Mouse (Mus musculus) midbrain, postnatal 0 days (tissue): ENCODE measurements around the gene Icam4. TPM values are rescaled to one million over a fixed set of nuclear protein-coding genes. Genes with fewer than 3 reads are reported as not detected.
A peak's percentile ranks its signal among the peaks of the same experiment; 100 is the strongest.

Source experiments
- ATAC-seq: fragments of 200-750 bp; cut with Nextera tagmentation; 2 replicates; pipeline ENCODE4 v1.8.0; 2017; ENCODE audit warnings: moderate number of reproducible peaks, mild to moderate bottlenecking, moderate TSS enrichment, moderate library complexity; ENCODE audit not compliant: low FRiP score
- DNase-seq: peaks from one replicate; pipeline ENCODE4 v3.0.0-alpha.2; 2015; ENCODE audit warnings: low spot score
- H3K27ac ChIP-seq: fragments of 300-500 bp; sonication (generic); 2 replicates; pipeline ENCODE4 v1.5.1; 2014; ENCODE audit warnings: low read depth, mild to moderate bottlenecking, low read length, mixed read lengths
- H3K27me3 ChIP-seq: fragments of 300-500 bp; sonication (generic); 2 replicates; pipeline ENCODE4 v1.6.1; 2014; ENCODE audit warnings: low read length, control low read depth, mixed read lengths; ENCODE audit not compliant: insufficient read depth
- H3K36me3 ChIP-seq: fragments of 300-500 bp; sonication (generic); 2 replicates; pipeline ENCODE4 v1.6.1; 2014; ENCODE audit warnings: low read length, control low read depth, mixed read lengths; ENCODE audit not compliant: insufficient read depth
- H3K4me1 ChIP-seq: fragments of 300-500 bp; sonication (generic); 2 replicates; pipeline ENCODE4 v1.6.1; 2014; ENCODE audit warnings: mild to moderate bottlenecking, control low read depth, antibody characterized with exemption, low read length, mixed read lengths; ENCODE audit not compliant: insufficient read depth
- H3K4me2 ChIP-seq: fragments of 300-500 bp; sonication (generic); 2 replicates; pipeline ENCODE4 v1.6.1; 2014; ENCODE audit warnings: low read depth, mild to moderate bottlenecking, low read length, mixed read lengths; ENCODE audit not compliant: poor library complexity, severe bottlenecking
- H3K4me3 ChIP-seq: fragments of 300-500 bp; sonication (generic); 2 replicates; pipeline ENCODE4 v1.5.1; 2014; ENCODE audit warnings: low read depth, mild to moderate bottlenecking, low read length, moderate library complexity
- H3K9ac ChIP-seq: fragments of 300-500 bp; sonication (generic); replicated peaks from 2 replicates; pipeline ENCODE4 v1.6.1; 2014; ENCODE audit warnings: mild to moderate bottlenecking, low read length, moderate library complexity, mixed read lengths; ENCODE audit not compliant: poor library complexity, severe bottlenecking
- H3K9me3 ChIP-seq: fragments of 300-500 bp; sonication (generic); 2 replicates; pipeline ENCODE4 v1.6.1; 2016; ENCODE audit warnings: low read length, control low read depth
- CTCF ChIP-seq: IDR thresholded peaks from 2 replicates; pipeline ENCODE4 v1.5.1; 2016; ENCODE audit warnings: antibody characterized with exemption, mild to moderate bottlenecking
- WGBS: fragments of 180-500 bp; shearing (Covaris S2); extraction: QIAGEN DNeasy Blood & Tissue Kit; methylation state at CpG from one replicate; pipeline ENCODE4 v1.1.7; 2014; 5-methylcytosine and 5-hydroxymethylcytosine counted together
- microRNA counts: library from miRNA; unstranded; fragments of <30 nt; microRNA quantifications from one replicate; lab custom pipeline; 2015
- microRNA-seq: library from miRNA; unstranded; fragments of <30 nt; microRNA quantifications from one replicate; pipeline ENCODE4, GENCODE M21; 2016; ENCODE audit warnings: borderline number of aligned reads
- polyA plus RNA-seq: library from polyadenylated mRNA; unstranded; fragments of >200 nt; fragmentation: Nextera tagmentation; extraction: Ambion mirVana; gene quantifications from 2 replicates; pipeline ENCODE4 v1.2.1, GENCODE M21; 2015
- total RNA-seq: library from RNA; depleted of rRNA; stranded (reverse); fragments of >200 nt; gene quantifications from 2 replicates; pipeline ENCODE4 v1.2.3, GENCODE M21; 2014; rRNA removed

Gene Icam4
- total and polyA plus RNA-seq, 2 experiments from 2014 or later: 0.30 TPM; not detected in 1

GRCm38 (mm10) chr9:21072641-21073040, 43.5 kb downstream of the Icam4 start:
- Histone ChIP-seq H3K27me3 (no peaks in the 10 kb centered on the region), H3K27ac (peak overlapping the region; percentile 78; the same call in 1 of the 2 replicates), H3K9ac (peak overlapping the region; percentile 91), H3K4me2 (peak overlapping the region; percentile 92), H3K9me3 (no peaks in the 10 kb centered on the region), H3K4me3 (peak overlapping the region; percentile 90), H3K4me1 (0 out of 2 replicates have a peak, but pooled peaks cover 6% of the 10 kb centered on the region), H3K36me3 (peaks cover 27% of the 10 kb centered on the region)
- peak; percentile 14 for ATAC-seq
- no peak for DNase-seq
- 14% methylated on average over 4 of the region's 4 CpGs for WGBS
- TF ChIP-seq CTCF: no peak

- H3K27me3 ChIP-seq: no peaks in the 10 kb centered on the region
- WGBS: 3% methylated on average over 50 of the region's 58 CpGs
- no peaks in the 10 kb centered on the region for H3K9me3 ChIP-seq
- H3K4me3 ChIP-seq: peak within 1 kb of the TSS; percentile 90
- H3K4me1 ChIP-seq: 0 out of 2 replicates have a peak, but pooled peaks cover 6% of the 10 kb centered on the region
- peak within 1 kb of the TSS; percentile 92 for H3K4me2 ChIP-seq
- DNase-seq: peak; percentile 94
- no peak for TF ChIP-seq CTCF
- peaks cover 28% of the 10 kb centered on the region for H3K36me3 ChIP-seq
- peak; percentile 92 for ATAC-seq
- peak within 1 kb of the TSS; percentile 78 for H3K27ac ChIP-seq
- H3K9ac ChIP-seq: peak within 1 kb of the TSS; percentile 91
Observed at GRCm38 (mm10) chr9:21073044-21073840, 44.1 kb downstream of the Icam4 start, which contains the start of the genes Gm49373 and Fdx1l. Gene Gm49373, minus strand, starts transcription at chr9:21073096. Gene Fdx1l, minus strand, starts transcription at chr9:21073614.

DNA sequence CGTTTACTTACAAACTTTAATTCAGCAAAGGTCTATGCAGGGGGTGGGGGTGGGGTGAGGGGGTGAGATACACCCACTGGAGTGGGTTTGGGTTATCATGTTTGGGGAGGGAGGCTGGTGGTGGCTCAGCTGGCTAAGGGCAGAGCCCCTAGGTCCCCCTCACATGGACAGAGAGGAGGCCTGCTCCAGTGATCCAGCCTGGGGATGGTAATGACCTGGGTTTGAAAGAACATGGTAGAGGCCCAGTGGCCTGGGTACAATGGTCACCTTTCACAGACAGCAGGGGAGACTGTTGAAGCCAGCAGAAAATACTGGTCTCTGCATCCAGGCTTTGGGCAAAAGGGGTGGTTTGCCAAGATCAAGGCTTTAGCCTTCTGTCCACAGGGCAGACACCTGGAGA, 45.0 kb downstream of the Icam4 start:
- Histone ChIP-seq H3K9me3 (no peaks in the 10 kb centered on the region), H3K27me3 (no peaks in the 10 kb centered on the region), H3K4me2 (no peak overlapping the region; the same call in 1 of the 2 replicates), H3K4me1 (0 out of 2 replicates have a peak, but pooled peaks cover 6% of the 10 kb centered on the region), H3K9ac (no peak overlapping the region), H3K36me3 (peaks cover 36% of the 10 kb centered on the region), H3K4me3 (no peak overlapping the region), H3K27ac (peak overlapping the region; percentile 78; the same call in 1 of the 2 replicates)
- no peak for ATAC-seq
- TF ChIP-seq CTCF: no peak
- DNase-seq: no peak
- 93% methylated on average over 1 of the region's 1 CpGs for WGBS

- Histone ChIP-seq H3K4me3 (no peak overlapping the region), H3K4me1 (0 out of 2 replicates have a peak, but pooled peaks cover 6% of the 10 kb centered on the region), H3K27me3 (no peaks in the 10 kb centered on the region), H3K9me3 (no peaks in the 10 kb centered on the region), H3K36me3 (peaks cover 50% of the 10 kb centered on the region), H3K4me2 (no peak overlapping the region), H3K27ac (no peak overlapping the region), H3K9ac (no peak overlapping the region)
- ATAC-seq (no peak), DNase-seq (no peak)
- TF ChIP-seq CTCF: no peak
- WGBS: 88% methylated on average over 3 of the region's 3 CpGs
Observed at GRCm38 (mm10) chr9:21075625-21076024, 46.5 kb downstream of the Icam4 start.

MicroRNAs encoded within 50 kb of the gene (microRNA counts, 519-probe panel; counts per million panel counts)
- microRNA mmu-miR-1900 (lab: Ali Mortazavi, UCI): 528 counts per million, percentile 58 among the panel's probes with 10 or more counts

Small RNAs within 50 kb of the gene (microRNA-seq; reads per million reads assigned to microRNA genes)
- gene Mir1900 (not detected), gene Mir7082 (not detected)

Other genes starting within 250 kb of the Icam4 start
- gene Col5a3, start 214.3 kb upstream of the Icam4 start, total RNA-seq: 3.0 and 3.4 TPM in 2 replicates
- 0.74 and 0.83 TPM in 2 replicates for gene Col5a3, start 214.3 kb upstream of the Icam4 start, polyA plus RNA-seq
- gene Rdh8, start 210.9 kb upstream of the Icam4 start, total RNA-seq: not detected in 2 replicates
- not detected in 2 replicates for gene Rdh8, start 210.9 kb upstream of the Icam4 start, polyA plus RNA-seq
- gene A230050P20Rik, start 160.7 kb upstream of the Icam4 start, total RNA-seq: 21.5 and 30.6 TPM in 2 replicates
- 24.7 and 28.5 TPM in 2 replicates for gene A230050P20Rik, start 160.7 kb upstream of the Icam4 start, polyA plus RNA-seq
- gene Angptl6, start 149.6 kb upstream of the Icam4 start, total RNA-seq: 10.0 and 12.4 TPM in 2 replicates
- gene Angptl6, start 149.6 kb upstream of the Icam4 start, polyA plus RNA-seq: 13.4 and 17.0 TPM in 2 replicates
- 42.0 and 52.6 TPM in 2 replicates for gene Ppan, start 141.2 kb upstream of the Icam4 start, total RNA-seq
- gene Ppan, start 141.2 kb upstream of the Icam4 start, polyA plus RNA-seq: 37.9 and 39.9 TPM in 2 replicates
- gene Eif3g, start 130.8 kb upstream of the Icam4 start, total RNA-seq: 95.7 and 102 TPM in 2 replicates
- gene Eif3g, start 130.8 kb upstream of the Icam4 start, polyA plus RNA-seq: 227 and 232 TPM in 2 replicates
- gene Dnmt1, start 69.5 kb upstream of the Icam4 start, total RNA-seq: 94.6 and 97.7 TPM in 2 replicates
- 40.8 and 42.1 TPM in 2 replicates for gene Dnmt1, start 69.5 kb upstream of the Icam4 start, polyA plus RNA-seq
- gene S1pr2, start 52.6 kb upstream of the Icam4 start, total RNA-seq: 4.7 and 7.3 TPM in 2 replicates
- 5.5 and 7.2 TPM in 2 replicates for gene S1pr2, start 52.6 kb upstream of the Icam4 start, polyA plus RNA-seq
- 62.9 and 80.9 TPM in 2 replicates for gene Mrpl4, start 26.6 kb upstream of the Icam4 start, total RNA-seq
- gene Mrpl4, start 26.6 kb upstream of the Icam4 start, polyA plus RNA-seq: 105 TPM in 2 replicates
- 4.5 and 5.2 TPM in 2 replicates for gene Icam1, start 13.4 kb upstream of the Icam4 start, total RNA-seq
- 3.4 and 3.6 TPM in 2 replicates for gene Icam1, start 13.4 kb upstream of the Icam4 start, polyA plus RNA-seq
- 6.3 and 7.7 TPM in 2 replicates for gene Icam5, start 2.7 kb downstream of the Icam4 start, total RNA-seq
- gene Icam5, start 2.7 kb downstream of the Icam4 start, polyA plus RNA-seq: 4.1 and 4.2 TPM in 2 replicates
- 10.7 TPM in 1 of 2 replicates, not detected in the other for gene Zglp1, start 37.7 kb downstream of the Icam4 start, total RNA-seq
- 0.20 TPM in 1 of 2 replicates, not detected in the other for gene Zglp1, start 37.7 kb downstream of the Icam4 start, polyA plus RNA-seq
- 2.4 and 2.7 TPM in 2 replicates for gene Gm49373, start 43.7 kb downstream of the Icam4 start, total RNA-seq
- 0.90 and 0.94 TPM in 2 replicates for gene Gm49373, start 43.7 kb downstream of the Icam4 start, polyA plus RNA-seq
- gene Fdx1l, start 44.2 kb downstream of the Icam4 start, total RNA-seq: 67.3 and 81.3 TPM in 2 replicates
- gene Fdx1l, start 44.2 kb downstream of the Icam4 start, polyA plus RNA-seq: 86.5 and 95.3 TPM in 2 replicates
- 2.1 and 5.8 TPM in 2 replicates for gene Gm38431, start 62.6 kb downstream of the Icam4 start, total RNA-seq
- 0.38 and 0.48 TPM in 2 replicates for gene Gm38431, start 62.6 kb downstream of the Icam4 start, polyA plus RNA-seq
- gene Raver1, start 62.6 kb downstream of the Icam4 start, total RNA-seq: 38.7 and 41.0 TPM in 2 replicates
- 20.2 and 20.7 TPM in 2 replicates for gene Raver1, start 62.6 kb downstream of the Icam4 start, polyA plus RNA-seq
- 9.8 and 9.9 TPM in 2 replicates for gene Tyk2, start 101.9 kb downstream of the Icam4 start, total RNA-seq
- 4.8 and 5.4 TPM in 2 replicates for gene Tyk2, start 101.9 kb downstream of the Icam4 start, polyA plus RNA-seq
- gene Cdc37, start 120.6 kb downstream of the Icam4 start, total RNA-seq: 29.0 and 37.7 TPM in 2 replicates
- gene Cdc37, start 120.6 kb downstream of the Icam4 start, polyA plus RNA-seq: 179 and 186 TPM in 2 replicates
- gene Pde4a, start 136.3 kb downstream of the Icam4 start, total RNA-seq: 40.7 and 46.5 TPM in 2 replicates
- 59.8 and 63.8 TPM in 2 replicates for gene Pde4a, start 136.3 kb downstream of the Icam4 start, polyA plus RNA-seq
- 72.5 and 89.7 TPM in 2 replicates for gene Keap1, start 210.0 kb downstream of the Icam4 start, total RNA-seq
- gene Keap1, start 210.0 kb downstream of the Icam4 start, polyA plus RNA-seq: 60.6 and 67.7 TPM in 2 replicates
- 4.2 and 5.2 TPM in 2 replicates for gene S1pr5, start 219.1 kb downstream of the Icam4 start, total RNA-seq
- 2.7 and 2.9 TPM in 2 replicates for gene S1pr5, start 219.1 kb downstream of the Icam4 start, polyA plus RNA-seq
- gene Atg4d, start 235.9 kb downstream of the Icam4 start, total RNA-seq: 20.3 and 26.6 TPM in 2 replicates
- 26.3 and 32.6 TPM in 2 replicates for gene Atg4d, start 235.9 kb downstream of the Icam4 start, polyA plus RNA-seq